Mouse (Mus musculus): ENCODE data around the gene Calr. TPM values are rescaled to one million over a fixed set of nuclear protein-coding genes. Genes with fewer than 3 reads are reported as not detected.

The Calr gene
- total RNA-seq, 2 experiments from 2014 or later, result 480 to 531 TPM

DNA sequence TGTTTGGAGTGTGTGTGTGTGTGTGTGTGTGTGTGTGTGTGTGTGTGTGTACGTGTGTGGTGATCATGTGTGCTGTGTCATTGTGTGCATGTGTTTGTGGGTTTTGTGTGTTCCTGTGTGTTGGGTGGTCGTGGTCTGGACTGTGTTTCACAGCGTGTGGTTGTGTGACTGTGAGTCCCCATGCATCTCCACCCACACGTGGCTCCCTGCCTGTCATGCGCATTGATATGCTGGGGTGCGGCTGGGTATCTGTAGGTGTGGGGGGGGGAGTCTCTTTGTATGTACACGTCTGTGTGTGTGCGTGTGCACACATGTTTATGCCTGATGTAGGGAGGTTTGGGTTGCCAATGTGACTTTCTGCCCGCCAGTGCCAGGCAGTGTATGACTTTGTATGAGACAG lies 53.6 kb downstream of the Calr start:
- no peak for DNase-seq (ENCODE audit: low spot score in 2 of 2)

DNA sequence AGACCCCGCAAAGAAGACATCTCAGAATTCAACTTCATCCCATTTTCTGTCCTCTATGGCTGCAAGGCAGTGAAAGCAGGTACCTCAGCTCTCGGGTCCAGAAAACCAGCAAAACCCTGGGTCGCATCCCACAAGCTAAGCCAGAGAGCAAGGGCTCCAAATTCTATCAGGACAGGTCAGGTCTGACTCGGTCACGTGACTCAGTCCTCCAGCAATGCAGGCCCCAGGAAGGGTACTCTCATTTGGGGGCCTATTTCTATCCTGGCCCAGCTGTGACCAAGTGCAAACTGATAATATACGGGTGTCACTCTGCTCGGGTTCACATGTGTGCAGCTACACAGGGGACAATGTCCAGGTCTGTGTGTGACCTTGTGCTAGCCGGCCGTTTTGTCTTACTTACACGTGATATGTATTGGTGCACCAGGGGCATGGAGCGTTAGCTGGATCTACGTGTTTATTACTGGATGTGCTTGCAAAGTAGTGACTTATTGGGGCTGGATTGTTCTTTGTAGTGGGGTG lies 54.2 kb downstream of the Calr start:
- no peak for DNase-seq (ENCODE audit: low spot score in 2 of 2)

Small RNA genes lying within 50 kb of the gene (microRNA-seq; reads per million reads assigned to microRNA genes)
- gene Mir7069, result 5.3 reads per million, percentile 16 among the genes with 10 or more reads in this experiment

Other genes starting within 250 kb of the Calr start
- 10 to 100 TPM; 35.1 to 35.3 TPM for gene Ier2, start 184.1 kb downstream of the Calr start, total RNA-seq (2021)
- 100 to 1,000 TPM; 122 to 124 TPM for gene Trmt1, start 160.6 kb downstream of the Calr start, total RNA-seq (2021)
- gene Nacc1, start 159.1 kb downstream of the Calr start, total RNA-seq (2021), result 10 to 100 TPM; 88.9 to 89.0 TPM
- 1 to 10 TPM; 6.5 to 7.2 TPM for gene Lyl1, start 145.5 kb downstream of the Calr start, total RNA-seq (2021)
- 1 to 10 TPM; 1.2 TPM for gene G430095P16Rik, start 123.9 kb downstream of the Calr start, total RNA-seq (2021)
- 100 to 1,000 TPM; 134 to 137 TPM for gene Nfix, start 46.6 kb downstream of the Calr start, total RNA-seq (2021)
- 1 to 10 TPM; 5.7 to 6.7 TPM for gene Dand5, start 24.1 kb downstream of the Calr start, total RNA-seq (2021)
- 10 to 100 TPM; 46.9 to 48.0 TPM for gene Gadd45gip1, start 15.4 kb downstream of the Calr start, total RNA-seq (2021)
- 10 to 100 TPM; 86.4 to 93.8 TPM for gene Rad23a, start 6.3 kb downstream of the Calr start, total RNA-seq (2021)
- 10 to 100 TPM; 61.0 to 63.6 TPM for gene Farsa, start 10.1 kb upstream of the Calr start, total RNA-seq (2021)
- gene Syce2, start 25.2 kb upstream of the Calr start, total RNA-seq (2021), result 10 to 100 TPM; 20.0 to 22.5 TPM
- gene Gcdh, start 47.0 kb upstream of the Calr start, total RNA-seq (2021), result 10 to 100 TPM; 55.0 to 56.0 TPM
- 1 to 10 TPM; 2.7 to 6.8 TPM for gene Klf1, start 55.0 kb upstream of the Calr start, total RNA-seq (2021)
- gene Dnase2a, start 61.6 kb upstream of the Calr start, total RNA-seq (2021), result 10 to 100 TPM; 10.4 to 11.5 TPM
- gene Mast1, start 90.4 kb upstream of the Calr start, total RNA-seq (2021), result 1 to 10 TPM; 8.3 to 8.5 TPM
- under 1 TPM; 0.23 to 0.31 TPM for gene Rtbdn, start 100.1 kb upstream of the Calr start, total RNA-seq (2021)
- not detected for gene Gm49661, start 122.5 kb upstream of the Calr start, total RNA-seq (2021)
- 100 to 1,000 TPM; 617 to 655 TPM for gene Prdx2, start 122.7 kb upstream of the Calr start, total RNA-seq (2021)
- 100 to 1,000 TPM; 122 to 138 TPM for gene Rnaseh2a, start 122.8 kb upstream of the Calr start, total RNA-seq (2021)
- 10 to 100 TPM; 26.1 to 28.9 TPM for gene Junb, start 131.8 kb upstream of the Calr start, total RNA-seq (2021)
- gene Hook2, start 143.7 kb upstream of the Calr start, total RNA-seq (2021), result 10 to 100 TPM; 10.6 to 13.8 TPM
- not detected for gene Best2, start 167.6 kb upstream of the Calr start, total RNA-seq (2021)
- 10 to 100 TPM; 77.7 to 83.2 TPM for gene Asna1, start 178.3 kb upstream of the Calr start, total RNA-seq (2021)
- gene Trir, start 179.9 kb upstream of the Calr start, total RNA-seq (2021), result 100 to 1,000 TPM; 179 to 188 TPM
- gene Tnpo2, start 190.0 kb upstream of the Calr start, total RNA-seq (2021), result 10 to 100 TPM; 70.8 to 86.8 TPM
- gene Fbxw9, start 213.1 kb upstream of the Calr start, total RNA-seq (2021), result 10 to 100 TPM; 36.5 to 39.8 TPM
- not detected for gene Gm5741, start 221.0 kb upstream of the Calr start, total RNA-seq (2021)
- 10 to 100 TPM; 43.0 to 48.2 TPM for gene Dhps, start 224.8 kb upstream of the Calr start, total RNA-seq (2021)
- 10 to 100 TPM; 77.8 to 80.6 TPM for gene Wdr83os, start 233.8 kb upstream of the Calr start, total RNA-seq (2021)
- gene Wdr83, start 234.4 kb upstream of the Calr start, total RNA-seq (2021), result 10 to 100 TPM; 31.2 to 33.8 TPM
- gene Man2b1, start 236.3 kb upstream of the Calr start, total RNA-seq (2021), result 10 to 100 TPM; 69.1 to 69.2 TPM